Mouse (Mus musculus) adrenal gland, adult 2 months (tissue): ENCODE results near the gene Hcn1. TPM values are rescaled to one million over a fixed set of nuclear protein-coding genes. Genes with fewer than 3 reads are reported as not detected.
"Not testable (repeated sequence)": the region's sequence is repeated elsewhere in the genome, so short reads cannot be mapped to it uniquely, and the experiment has no call there.

Experiments
- DNase-seq: peaks from one replicate; pipeline ENCODE4 v3.0.0; 2021
- polyA plus RNA-seq: library from polyadenylated mRNA; depleted of rRNA; stranded (reverse); fragments of >200 nt; gene quantifications from 2 replicates; pipeline ENCODE4 v1.2.3, GENCODE M21; 2012
- total RNA-seq, 2 experiments: library from RNA; stranded (reverse); gene quantifications; 2 replicates each; pipeline ENCODE4 v1.2.3; 2021

Gene Hcn1
- total and polyA plus RNA-seq, 3 experiments, result 0.01 to 0.07 TPM; not detected in 1

- no peak for DNase-seq
Observed at GRCm38 (mm10) chr13:117877787-117878186, 275.7 kb downstream of the Hcn1 start.

GRCm38 (mm10) chr13:117880471-117881225 lies 278.5 kb downstream of the Hcn1 start:
- DNase-seq, result no peak

GRCm38 (mm10) chr13:117892076-117892475 lies 290.0 kb downstream of the Hcn1 start:
- DNase-seq, result no peak

GRCm38 (mm10) chr13:117898052-117898451 lies 295.9 kb downstream of the Hcn1 start:
- peak; percentile 17 for DNase-seq

GRCm38 (mm10) chr13:117907801-117908200 lies 305.7 kb downstream of the Hcn1 start:
- peak; percentile 42 for DNase-seq

- DNase-seq, result no peak
Observed at GRCm38 (mm10) chr13:117929734-117930133, 327.6 kb downstream of the Hcn1 start.

GRCm38 (mm10) chr13:117931746-117932145 lies 329.6 kb downstream of the Hcn1 start:
- DNase-seq, result no peak

GRCm38 (mm10) chr13:117938761-117939160 lies 336.6 kb downstream of the Hcn1 start:
- no peak for DNase-seq

GRCm38 (mm10) chr13:117940536-117941280 lies 338.6 kb downstream of the Hcn1 start:
- DNase-seq, result no peak

- no peak for DNase-seq
Observed at GRCm38 (mm10) chr13:117946843-117947242, 344.7 kb downstream of the Hcn1 start.

- no peak for DNase-seq
Observed at GRCm38 (mm10) chr13:117947704-117948376, 345.7 kb downstream of the Hcn1 start.

GRCm38 (mm10) chr13:117958496-117959421 lies 356.6 kb downstream of the Hcn1 start:
- DNase-seq, result no peak

- DNase-seq, result no peak
Observed at GRCm38 (mm10) chr13:117964620-117965019, 362.5 kb downstream of the Hcn1 start.

GRCm38 (mm10) chr13:117975382-117975781 lies 373.3 kb downstream of the Hcn1 start:
- DNase-seq, result no peak

- DNase-seq, result no peak
Observed at GRCm38 (mm10) chr13:117975823-117976222, 373.7 kb downstream of the Hcn1 start.

- no peak for DNase-seq
Observed at GRCm38 (mm10) chr13:117984339-117984738, 382.2 kb downstream of the Hcn1 start.

- DNase-seq, result no peak
Observed at GRCm38 (mm10) chr13:117999767-118000488, 397.8 kb downstream of the Hcn1 start.

GRCm38 (mm10) chr13:118000538-118000937 lies 398.4 kb downstream of the Hcn1 start:
- no peak for DNase-seq

- DNase-seq, result no peak
Observed at GRCm38 (mm10) chr13:118021176-118021575, 419.1 kb downstream of the Hcn1 start.

- not testable (repeated sequence) for DNase-seq
Observed at GRCm38 (mm10) chr13:118022891-118023290, 420.8 kb downstream of the Hcn1 start.

- no peak for DNase-seq
Observed at GRCm38 (mm10) chr13:118023381-118023780, 421.3 kb downstream of the Hcn1 start.
